Mouse (Mus musculus) Patski (cell line): ENCODE results near the gene Rimbp2. TPM values are rescaled to one million over a fixed set of nuclear protein-coding genes. Genes with fewer than 3 reads are reported as not detected.
"Not testable (repeated sequence)": the region's sequence is repeated elsewhere in the genome, so short reads cannot be mapped to it uniquely, and the experiment has no call there.

Source experiments
- ATAC-seq: fragments of 100-300 bp; one replicate; pipeline ENCODE4 v1.8.0; 2021
- CTCF ChIA-PET: fragments of 350-600 bp; sonication (Branson Sonifier 250); formaldehyde crosslinking; loops from one replicate; lab custom pipeline; 2022; ENCODE audit warnings: inconsistent platforms; lab: Charles Lee
- POLR2A ChIA-PET: fragments of 350-600 bp; sonication (Branson Sonifier 250); formaldehyde crosslinking; loops from one replicate; lab custom pipeline; 2022; ENCODE audit warnings: antibody characterized with exemption, inconsistent platforms; lab: Charles Lee
- DNase-seq: peaks from one replicate; pipeline ENCODE4 v3.0.0-alpha.2; 2011; ENCODE audit warnings: low read depth, low spot score
- H3K27me3 ChIP-seq: fragments of 371-371 bp; one replicate; pipeline ENCODE4 v1.5.1; 2021
- CTCF ChIP-seq: fragments of 100-300 bp; IDR thresholded peaks from one replicate; pipeline ENCODE4 v1.5.1; 2021
- in situ Hi-C: fragments of 300-500 bp; cut with MboI; formaldehyde crosslinking; loops from 3 replicates; pipeline ENCODE4 v1.11.1; 2018; ENCODE audit warnings: low pct_unique_long_range_greater_than_20kb, mixed read lengths
- polyA plus RNA-seq: library from polyadenylated mRNA; unstranded; gene quantifications from one replicate; pipeline ENCODE4 v1.2.3, GENCODE M21; 2021

The Rimbp2 gene
- polyA plus RNA-seq, 1 experiment from 2014 or later: not detected

- DNase-seq: no peak
- ChIA-PET CTCF (no interaction called here), POLR2A (no interaction called here)
- no peak for ATAC-seq
- H3K27me3 ChIP-seq: no peaks in the 10 kb centered on the region
- in situ Hi-C loops: no loop called here
- TF ChIP-seq CTCF: no peak
Measured at GRCm38 (mm10) chr5:128761118-128761517, 192.2 kb downstream of the Rimbp2 start.

- DNase-seq (no peak), ATAC-seq (no peak)
- ChIA-PET POLR2A (no interaction called here), CTCF (interaction anchor here (1.1 kb wide), 1 partner anchor 13 kb away, joined by 3 read pairs; no protein-coding TSS in a partner anchor)
- H3K27me3 ChIP-seq: no peaks in the 10 kb centered on the region
- in situ Hi-C loops: no loop called here
- no peak for TF ChIP-seq CTCF
Measured at GRCm38 (mm10) chr5:128746261-128746660, 207.0 kb downstream of the Rimbp2 start.

- POLR2A ChIA-PET: no interaction called here
- ATAC-seq: no peak
- no peaks in the 10 kb centered on the region for H3K27me3 ChIP-seq
- no peak for TF ChIP-seq CTCF
- in situ Hi-C loops: no loop called here
- DNase-seq: no peak
- CTCF ChIA-PET: no interaction called here
Measured at GRCm38 (mm10) chr5:128745206-128745605, 208.1 kb downstream of the Rimbp2 start.

GRCm38 (mm10) chr5:128744351-128744750, 208.9 kb downstream of the Rimbp2 start:
- CTCF ChIA-PET: no interaction called here
- TF ChIP-seq CTCF: no peak
- in situ Hi-C loops: no loop called here
- no peaks in the 10 kb centered on the region for H3K27me3 ChIP-seq
- DNase-seq (no peak), ATAC-seq (no peak)
- POLR2A ChIA-PET: no interaction called here

GRCm38 (mm10) chr5:128739838-128740171, 213.5 kb downstream of the Rimbp2 start:
- in situ Hi-C loops: no loop called here
- ATAC-seq (no peak), DNase-seq (no peak)
- TF ChIP-seq CTCF: no peak
- ChIA-PET POLR2A (no interaction called here), CTCF (no interaction called here)
- no peaks in the 10 kb centered on the region for H3K27me3 ChIP-seq

GRCm38 (mm10) chr5:128739168-128739837, 214.0 kb downstream of the Rimbp2 start:
- no peak for DNase-seq
- ATAC-seq: no peak
- in situ Hi-C loops: no loop called here
- no peaks in the 10 kb centered on the region for H3K27me3 ChIP-seq
- ChIA-PET CTCF (no interaction called here), POLR2A (no interaction called here)
- TF ChIP-seq CTCF: no peak

- TF ChIP-seq CTCF: no peak
- CTCF ChIA-PET: no interaction called here
- in situ Hi-C loops: no loop called here
- ATAC-seq: no peak
- no peaks in the 10 kb centered on the region for H3K27me3 ChIP-seq
- POLR2A ChIA-PET: no interaction called here
- no peak for DNase-seq
Measured at GRCm38 (mm10) chr5:128735921-128736320, 217.4 kb downstream of the Rimbp2 start.

- no peak for TF ChIP-seq CTCF
- in situ Hi-C loops: no loop called here
- ChIA-PET POLR2A (interaction anchor here (0.7 kb wide), 1 partner anchor 50 kb away, joined by 3 read pairs; no protein-coding TSS in a partner anchor), CTCF (no interaction called here)
- H3K27me3 ChIP-seq: no peaks in the 10 kb centered on the region
- ATAC-seq (no peak), DNase-seq (no peak)
Measured at GRCm38 (mm10) chr5:128733955-128734354, 219.3 kb downstream of the Rimbp2 start.

- DNase-seq: no peak
- H3K27me3 ChIP-seq: no peaks in the 10 kb centered on the region
- POLR2A ChIA-PET: no interaction called here
- ATAC-seq: no peak
- in situ Hi-C loops: no loop called here
- TF ChIP-seq CTCF: peak; percentile 24
- CTCF ChIA-PET: no interaction called here
Measured at GRCm38 (mm10) chr5:128732416-128733014, 220.8 kb downstream of the Rimbp2 start.

- no peak for TF ChIP-seq CTCF
- no peak for ATAC-seq
- CTCF ChIA-PET: no interaction called here
Measured at GRCm38 (mm10) chr5:128730634-128731033, 222.7 kb downstream of the Rimbp2 start.

GRCm38 (mm10) chr5:128729341-128729740, 223.9 kb downstream of the Rimbp2 start:
- DNase-seq (no peak), ATAC-seq (no peak)
- ChIA-PET POLR2A (no interaction called here), CTCF (no interaction called here)
- no peak for TF ChIP-seq CTCF
- H3K27me3 ChIP-seq: no peaks in the 10 kb centered on the region
- in situ Hi-C loops: no loop called here

More at GRCm38 (mm10) chr5:128730634-128731033, 222.7 kb downstream of the Rimbp2 start:
- POLR2A ChIA-PET: no interaction called here
- in situ Hi-C loops: no loop called here
- no peak for DNase-seq
- H3K27me3 ChIP-seq: no peaks in the 10 kb centered on the region

GRCm38 (mm10) chr5:128720461-128720860, 232.8 kb downstream of the Rimbp2 start:
- CTCF ChIA-PET, in situ Hi-C loops, POLR2A ChIA-PET: not testable (repeated sequence)

More at GRCm38 (mm10) chr5:128720461-128720860, 232.8 kb downstream of the Rimbp2 start:
- not testable (repeated sequence) for H3K27me3 ChIP-seq, DNase-seq, ATAC-seq
